Mouse (Mus musculus) olfactory bulb, adult 2 months (tissue): ENCODE results near the gene Smad6. TPM values are rescaled to one million over a fixed set of nuclear protein-coding genes. Genes with fewer than 3 reads are reported as not detected.

Source experiments
- H3K27ac ChIP-seq: fragments of 200-500 bp; 2 replicates; pipeline ENCODE4 v1.5.1; 2012; ENCODE audit warnings: low read depth, low read length; ENCODE audit not compliant: insufficient read depth
- H3K4me1 ChIP-seq: fragments of 200-500 bp; 2 replicates; pipeline ENCODE4 v1.6.1; 2012; ENCODE audit warnings: low read length; ENCODE audit not compliant: control insufficient read depth, insufficient read depth
- H3K4me3 ChIP-seq: fragments of 200-500 bp; 2 replicates; pipeline ENCODE4 v1.5.1; 2012; ENCODE audit warnings: mild to moderate bottlenecking, low read depth, low read length, moderate library complexity; ENCODE audit not compliant: insufficient read depth
- CTCF ChIP-seq: fragments of 200-500 bp; IDR thresholded peaks from 2 replicates; pipeline ENCODE4 v1.5.1; 2012; ENCODE audit warnings: low read depth, mild to moderate bottlenecking, low read length, moderate library complexity; ENCODE audit not compliant: insufficient read depth
- POLR2A ChIP-seq: fragments of 200-500 bp; IDR thresholded peaks from 2 replicates; pipeline ENCODE4 v1.6.1; 2012; ENCODE audit warnings: mild to moderate bottlenecking, low read depth, low read length, moderate library complexity; ENCODE audit not compliant: insufficient read depth
- WGBS: fragments of 180-500 bp; shearing (Covaris S2); methylation state at CpG from one replicate; pipeline ENCODE4 v1.1.7; 2018; 5-methylcytosine and 5-hydroxymethylcytosine counted together
- polyA plus RNA-seq: library from polyadenylated mRNA; stranded (reverse); fragments of >200 nt; gene quantifications from 2 replicates; pipeline ENCODE4 v1.2.4, GENCODE M21; 2012; ENCODE audit warnings: low replicate concordance; ENCODE audit not compliant: missing spikeins, insufficient read depth, insufficient read length

Smad6 gene
- polyA plus RNA-seq, 1 experiment: not detected

GRCm38 (mm10) chr9:63915976-63916375, 105.9 kb downstream of the Smad6 start:
- TF ChIP-seq POLR2A (no peak), CTCF (no peak)
- Histone ChIP-seq H3K4me3 (no peak overlapping the region), H3K4me1 (no peaks in the 10 kb centered on the region), H3K27ac (no peak overlapping the region)
- WGBS: 76% methylated on average over 5 of the region's 5 CpGs

- Histone ChIP-seq H3K27ac (no peak overlapping the region), H3K4me3 (no peak overlapping the region), H3K4me1 (no peaks in the 10 kb centered on the region)
- no peak for TF ChIP-seq POLR2A
- TF ChIP-seq CTCF: no peak
- 92% methylated on average over 5 of the region's 5 CpGs for whole genome bisulfite sequencing
These were observed 106.9 kb downstream of the Smad6 start for GRCm38 (mm10) chr9:63914944-63915343.

- H3K27ac ChIP-seq: no peak overlapping the region
- no peak overlapping the region for H3K4me3 ChIP-seq
- TF ChIP-seq POLR2A: no peak
- TF ChIP-seq CTCF: no peak
- no peaks in the 10 kb centered on the region for H3K4me1 ChIP-seq
- WGBS: 26% methylated on average over 9 of the region's 9 CpGs
These were observed 109.8 kb downstream of the Smad6 start for GRCm38 (mm10) chr9:63912051-63912450.

GRCm38 (mm10) chr9:63909618-63910017, 112.2 kb downstream of the Smad6 start:
- TF ChIP-seq POLR2A (no peak), CTCF (peak; percentile 87)
- Histone ChIP-seq H3K4me3 (no peak overlapping the region), H3K4me1 (no peaks in the 10 kb centered on the region), H3K27ac (no peak overlapping the region)
- WGBS: 12% methylated on average over 5 of the region's 5 CpGs

- no peak for TF ChIP-seq CTCF
- TF ChIP-seq POLR2A: no peak
These were observed 117.3 kb downstream of the Smad6 start for GRCm38 (mm10) chr9:63904543-63904942.

More at GRCm38 (mm10) chr9:63904543-63904942, 117.3 kb downstream of the Smad6 start:
- WGBS: 85% methylated on average over 2 of the region's 2 CpGs
- no peaks in the 10 kb centered on the region for H3K4me1 ChIP-seq
- H3K4me3 ChIP-seq: no peak overlapping the region
- H3K27ac ChIP-seq: no peak overlapping the region

Other genes with a start within 250 kb of the Smad6 start
- not detected in 2 replicates for gene Lctl, start 95.1 kb upstream of the Smad6 start, polyA plus RNA-seq
- not detected in 2 replicates for gene Zwilch, start 151.0 kb upstream of the Smad6 start, polyA plus RNA-seq
- 468 TPM in 1 of 2 replicates, not detected in the other for gene Rpl4, start 151.3 kb upstream of the Smad6 start, polyA plus RNA-seq
- gene Snapc5, start 157.2 kb upstream of the Smad6 start, polyA plus RNA-seq: not detected in 2 replicates
- not detected in 2 replicates for gene Uchl4, start 213.1 kb upstream of the Smad6 start, polyA plus RNA-seq
- gene Map2k1, start 231.6 kb upstream of the Smad6 start, polyA plus RNA-seq: 126 and 566 TPM in 2 replicates